Mouse (Mus musculus) olfactory bulb, adult 2 months (tissue): ENCODE measurements around the gene Prss35.

ENCODE experiments used
- CTCF ChIP-seq: fragments of 200-500 bp; IDR thresholded peaks from 2 replicates; pipeline ENCODE4 v1.5.1; 2012; ENCODE audit warnings: low read depth, mild to moderate bottlenecking, low read length, moderate library complexity; ENCODE audit not compliant: insufficient read depth
- POLR2A ChIP-seq: fragments of 200-500 bp; IDR thresholded peaks from 2 replicates; pipeline ENCODE4 v1.6.1; 2012; ENCODE audit warnings: mild to moderate bottlenecking, low read depth, low read length, moderate library complexity; ENCODE audit not compliant: insufficient read depth

DNA sequence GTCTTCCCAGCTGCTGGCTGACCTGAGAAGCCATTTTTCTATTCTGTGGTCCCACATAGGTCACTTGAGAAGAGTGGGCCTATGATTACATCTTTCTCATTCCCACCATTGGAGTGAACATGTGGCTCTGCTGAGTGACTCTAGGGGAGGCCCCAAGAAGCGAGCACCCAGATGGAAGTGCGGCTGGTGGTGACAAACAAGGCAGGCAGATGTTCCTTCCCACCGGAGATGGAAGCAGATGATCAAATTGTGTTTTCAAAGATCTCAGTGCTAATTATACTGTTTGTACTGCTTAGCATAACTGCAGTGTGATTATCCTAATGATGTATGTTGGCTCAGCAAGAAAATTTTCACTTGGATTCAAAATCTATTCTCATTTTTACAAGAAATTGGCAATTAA is 29.4 kb upstream of the Prss35 start:
- TF ChIP-seq CTCF (no peak), POLR2A (no peak)
